28 mouse cellular contexts compared by ENCODE assay signal in genomic region chr6:5113734-5114133, GRCm38 (mm10).
DNase-seq lines count a peak whose midpoint lies in the region; ATAC-seq lines count a peak whose summit lies in the region.
"Had no signal": no experiment of that assay in that cellular context is flagged by ENCODE, and none has a peak within 500 bp of the region (broad histone marks: within the 10 kb centered on the region; RNA-seq: fewer than 3 reads in every experiment).

No protein-coding gene starts in this region.

- H3K4me1 ChIP-seq in kidney, embryonic 16.5 days (ENCODE audit: insufficient read depth, low read length), result peaks cover 21% of the 10 kb centered on the region
- peaks cover 27% of the 10 kb centered on the region for H3K4me1 ChIP-seq in kidney, embryonic 15.5 days
- peaks cover 54% of the 10 kb centered on the region for H3K4me1 ChIP-seq in limb, embryonic 10.5 days
- peaks cover 13% of the 10 kb centered on the region for H3K4me1 ChIP-seq in liver, embryonic 15.5 days (replicated peaks)
- H3K4me1 ChIP-seq: embryonic facial prominence, embryonic 15.5 days had no signal

- H3K36me3 ChIP-seq in kidney, embryonic 16.5 days (ENCODE audit: insufficient read depth, low read length), result no peaks in the 10 kb centered on the region; the same call in 1 of the 2 replicates
- H3K36me3 ChIP-seq in kidney, embryonic 15.5 days, result peaks cover 8% of the 10 kb centered on the region; the same call in 1 of the 2 replicates
- H3K36me3 ChIP-seq in limb, embryonic 10.5 days, result peaks cover 46% of the 10 kb centered on the region
- no peaks in the 10 kb centered on the region; the same call in 1 of the 2 replicates for H3K36me3 ChIP-seq in liver, embryonic 15.5 days (replicated peaks)
- H3K36me3 ChIP-seq: G1E; limb, embryonic 15.5 days had no signal

- no peak overlapping the region for H3K9ac ChIP-seq in kidney, embryonic 16.5 days (replicated peaks; ENCODE audit: low read length)
- no peak overlapping the region for H3K9ac ChIP-seq in kidney, embryonic 15.5 days
- no peak overlapping the region for H3K9ac ChIP-seq in liver, embryonic 15.5 days
- H3K9ac ChIP-seq: embryonic facial prominence, embryonic 15.5 days; heart, embryonic 13.5 days; hindbrain, embryonic 15.5 days; limb, embryonic 15.5 days; midbrain, embryonic 13.5 days had no signal

- no peaks in the 10 kb centered on the region for H3K9me3 ChIP-seq in kidney, embryonic 16.5 days (ENCODE audit: low read length)
- H3K9me3 ChIP-seq in kidney, embryonic 15.5 days (replicated peaks), result no peaks in the 10 kb centered on the region
- no peaks in the 10 kb centered on the region for H3K9me3 ChIP-seq in limb, embryonic 10.5 days (replicated peaks)
- H3K9me3 ChIP-seq in liver, embryonic 15.5 days (replicated peaks), result no peaks in the 10 kb centered on the region
- H3K9me3 ChIP-seq: embryonic facial prominence, embryonic 15.5 days; G1E; heart, embryonic 13.5 days; hindbrain, embryonic 15.5 days; limb, embryonic 15.5 days; midbrain, embryonic 13.5 days had no signal

- no peaks in the 10 kb centered on the region for H3K27me3 ChIP-seq in kidney, embryonic 16.5 days (ENCODE audit: insufficient read depth, low read length)
- no peaks in the 10 kb centered on the region for H3K27me3 ChIP-seq in kidney, embryonic 15.5 days
- no peaks in the 10 kb centered on the region for H3K27me3 ChIP-seq in limb, embryonic 10.5 days (ENCODE audit: low read depth, poor library complexity, severe bottlenecking)
- H3K27me3 ChIP-seq in liver, embryonic 15.5 days, result no peaks in the 10 kb centered on the region
- H3K27me3 ChIP-seq: CH12.LX; embryonic facial prominence, embryonic 15.5 days; heart, embryonic 13.5 days; hindbrain, embryonic 15.5 days; limb, embryonic 15.5 days; midbrain, embryonic 13.5 days; Patski had no signal

- H3K27ac ChIP-seq in kidney, embryonic 16.5 days (ENCODE audit: low read length), result peak overlapping the region; percentile 13; the same call in 1 of the 2 replicates
- H3K27ac ChIP-seq in kidney, embryonic 15.5 days, result no peak overlapping the region
- peak overlapping the region; percentile 85 for H3K27ac ChIP-seq in limb, embryonic 10.5 days
- H3K27ac ChIP-seq in liver, embryonic 15.5 days (replicated peaks), result peak overlapping the region; percentile 41; the same call in 1 of the 2 replicates
- H3K27ac ChIP-seq: embryonic facial prominence, embryonic 15.5 days; heart, embryonic 13.5 days; hindbrain, embryonic 15.5 days; limb, embryonic 15.5 days; midbrain, embryonic 13.5 days; stomach, postnatal 0 days had no signal

- WGBS in kidney, embryonic 16.5 days, result 51% methylated on average over 5 of the region's 5 CpGs
- WGBS in kidney, embryonic 15.5 days, result 44% methylated on average over 5 of the region's 5 CpGs
- WGBS in limb, embryonic 10.5 days, result 46% methylated on average over 5 of the region's 5 CpGs
- 60% methylated on average over 5 of the region's 5 CpGs for WGBS in liver, embryonic 15.5 days (ENCODE audit: insufficient replicate concordance)

- ATAC-seq in kidney, embryonic 16.5 days (ENCODE audit: low FRiP score, low TSS enrichment), result no peak
- no peak for ATAC-seq in kidney, embryonic 15.5 days (replicated peaks; ENCODE audit: low FRiP score)
- peak; percentile 51; the same call in 1 of the 2 replicates for ATAC-seq in liver, embryonic 15.5 days (ENCODE audit: insufficient read depth)
- ATAC-seq: forebrain, embryonic 16.5 days; midbrain, embryonic 13.5 days; Patski had no signal

- H3K4me3 ChIP-seq in kidney, embryonic 16.5 days (ENCODE audit: low read length), result no peak overlapping the region
- H3K4me3 ChIP-seq in kidney, embryonic 15.5 days (replicated peaks), result no peak overlapping the region
- H3K4me3 ChIP-seq in limb, embryonic 10.5 days, result no peak overlapping the region
- H3K4me3 ChIP-seq in liver, embryonic 15.5 days (replicated peaks), result no peak overlapping the region
- H3K4me3 ChIP-seq: embryonic facial prominence, embryonic 15.5 days; heart, embryonic 13.5 days; hindbrain, embryonic 15.5 days; limb, embryonic 15.5 days; midbrain, embryonic 13.5 days had no signal

- intact Hi-C loops in left cerebral cortex, postnatal 25 days (cut with DNase I), result loop anchor here (5.0 kb wide), 5 partner anchors 269 to 1606 kb away; partner anchors contain the start of genes Asb4, Peg10 and Sgce

- H3K4me2 ChIP-seq in kidney, embryonic 16.5 days (replicated peaks; ENCODE audit: low read depth, low read length), result no peak overlapping the region
- H3K4me2 ChIP-seq in kidney, embryonic 15.5 days, result no peak overlapping the region
- H3K4me2 ChIP-seq in liver, embryonic 15.5 days, result peak overlapping the region; percentile 18; the same call in 1 of the 2 replicates
- H3K4me2 ChIP-seq: embryonic facial prominence, embryonic 15.5 days; heart, embryonic 13.5 days; hindbrain, embryonic 15.5 days; limb, embryonic 15.5 days; midbrain, embryonic 13.5 days had no signal

- DNase-seq in limb, embryonic 10.5 days (ENCODE audit: low spot score), result no peak
- DNase-seq in lung, postnatal 14 days, result peak; percentile 16
- no peak for DNase-seq in left cerebral cortex, postnatal 25 days (ENCODE audit: low spot score in 2 of 2)
- no peak for DNase-seq in adrenal gland, postnatal 36 days
- DNase-seq: adrenal gland, adult 2 months; B cell, adult 2 months; cerebellum, adult 2 months; cerebellum, postnatal 25 days; embryo, embryonic 11 days; gastrocnemius, postnatal 10 days; kidney, adult 9 months; kidney, postnatal 36 days; layer of hippocampus, postnatal 36 days; right cerebral cortex, postnatal 14 days; thymus, adult 2 months had no signal
